Mouse (Mus musculus) lung, postnatal 0 days (tissue): ENCODE data around the gene Zfp618. TPM values are rescaled to one million over a fixed set of nuclear protein-coding genes. Genes with fewer than 3 reads are reported as not detected.

Experiments
- ATAC-seq: fragments of 200-750 bp; cut with Nextera tagmentation; 2 replicates; pipeline ENCODE4 v1.8.0; 2017; ENCODE audit warnings: moderate library complexity
- DNase-seq: peaks from one replicate; pipeline ENCODE4 v3.0.0-alpha.2; 2016; ENCODE audit warnings: low spot score
- H3K27ac ChIP-seq: fragments of 300-500 bp; sonication (generic); 2 replicates; pipeline ENCODE4 v1.5.1; 2014; ENCODE audit warnings: antibody characterized with exemption, mild to moderate bottlenecking, low read length, mixed read lengths
- H3K27me3 ChIP-seq: fragments of 300-500 bp; sonication (generic); replicated peaks from 2 replicates; pipeline ENCODE4 v1.6.1; 2014; ENCODE audit warnings: low read length, mixed read lengths; ENCODE audit not compliant: insufficient read depth
- H3K36me3 ChIP-seq: fragments of 300-500 bp; sonication (generic); 2 replicates; pipeline ENCODE4 v1.6.1; 2014; ENCODE audit warnings: low read length, mixed read lengths; ENCODE audit not compliant: insufficient read depth
- H3K4me1 ChIP-seq: fragments of 300-500 bp; sonication (generic); 2 replicates; pipeline ENCODE4 v1.6.1; 2014; ENCODE audit warnings: antibody characterized with exemption, low read depth, low read length, mixed read lengths; ENCODE audit not compliant: insufficient read depth
- H3K4me2 ChIP-seq: fragments of 300-500 bp; sonication (generic); replicated peaks from 2 replicates; pipeline ENCODE4 v1.6.1; 2014; ENCODE audit warnings: low read depth, mild to moderate bottlenecking, low read length, moderate library complexity, mixed read lengths
- H3K4me3 ChIP-seq: fragments of 300-500 bp; sonication (generic); 2 replicates; pipeline ENCODE4 v1.5.1; 2014; ENCODE audit warnings: low read depth, low read length
- H3K9ac ChIP-seq: fragments of 300-500 bp; sonication (generic); replicated peaks from 2 replicates; pipeline ENCODE4 v1.6.1; 2014; ENCODE audit warnings: low read depth, mild to moderate bottlenecking
- H3K9me3 ChIP-seq: fragments of 300-500 bp; sonication (generic); 2 replicates; pipeline ENCODE4 v1.6.1; 2016; ENCODE audit warnings: low read length, mixed read lengths
- CTCF ChIP-seq: IDR thresholded peaks from 2 replicates; pipeline ENCODE4 v1.5.1; 2016; ENCODE audit warnings: antibody characterized with exemption, mild to moderate bottlenecking
- EP300 ChIP-seq: IDR thresholded peaks from 2 replicates; pipeline ENCODE4 v1.6.1; 2016; ENCODE audit warnings: antibody characterized with exemption, mild to moderate bottlenecking, control low read depth
- WGBS: fragments of 180-500 bp; shearing (Covaris S2); extraction: QIAGEN DNeasy Blood & Tissue Kit; methylation state at CpG from one replicate; pipeline ENCODE4 v1.1.7; 2014; 5-methylcytosine and 5-hydroxymethylcytosine counted together
- polyA plus RNA-seq: library from polyadenylated mRNA; unstranded; fragments of >200 nt; fragmentation: Nextera tagmentation; extraction: Ambion mirVana; gene quantifications from 2 replicates; pipeline ENCODE4 v1.2.1, GENCODE M21; 2015

Zfp618 gene
- polyA plus RNA-seq, 1 experiment from 2014 or later = 7.9 TPM

- ATAC-seq = peak; percentile 40; the same call in 1 of the 2 replicates
- TF ChIP-seq EP300 = no peak
- no peak for TF ChIP-seq CTCF
These were observed 125.8 kb downstream of the Zfp618 start for GRCm38 (mm10) chr4:63091151-63091550.

GRCm38 (mm10) chr4:63097603-63098002 lies 132.2 kb downstream of the Zfp618 start:
- H3K36me3 ChIP-seq = no peaks in the 10 kb centered on the region
- no peak overlapping the region for H3K9ac ChIP-seq
- ATAC-seq (0 out of 2 replicates have a peak, but pooled peaks have one; percentile 26), DNase-seq (peak; percentile 17)
- H3K4me3 ChIP-seq = no peak overlapping the region
- no peak for TF ChIP-seq EP300
- no peak for TF ChIP-seq CTCF
- no peaks in the 10 kb centered on the region for H3K27me3 ChIP-seq
- H3K27ac ChIP-seq = no peak overlapping the region
- no peak overlapping the region for H3K4me2 ChIP-seq
- 58% methylated on average over 1 of the region's 1 CpGs for WGBS
- H3K4me1 ChIP-seq = no peaks in the 10 kb centered on the region
- no peaks in the 10 kb centered on the region for H3K9me3 ChIP-seq

More at GRCm38 (mm10) chr4:63091151-63091550, 125.8 kb downstream of the Zfp618 start:
- H3K9me3 ChIP-seq = no peaks in the 10 kb centered on the region
- no peak overlapping the region for H3K9ac ChIP-seq
- no peaks in the 10 kb centered on the region for H3K27me3 ChIP-seq
- no peak overlapping the region for H3K4me3 ChIP-seq
- H3K4me2 ChIP-seq = no peak overlapping the region
- no peak for DNase-seq
- no peaks in the 10 kb centered on the region for H3K36me3 ChIP-seq
- H3K4me1 ChIP-seq = no peaks in the 10 kb centered on the region
- no peak overlapping the region for H3K27ac ChIP-seq
- 55% methylated on average over 5 of the region's 5 CpGs for WGBS

- Histone ChIP-seq H3K9me3 (no peaks in the 10 kb centered on the region), H3K9ac (no peak overlapping the region), H3K4me2 (no peak overlapping the region), H3K27ac (no peak overlapping the region), H3K4me1 (no peaks in the 10 kb centered on the region), H3K36me3 (peaks cover 6% of the 10 kb centered on the region; the same call in 1 of the 2 replicates), H3K4me3 (no peak overlapping the region), H3K27me3 (no peaks in the 10 kb centered on the region)
- ATAC-seq (no peak), DNase-seq (no peak)
- 89% methylated on average over 11 of the region's 11 CpGs for WGBS
- TF ChIP-seq EP300 = no peak
- TF ChIP-seq CTCF = no peak
These were observed 135.1 kb downstream of the Zfp618 start for GRCm38 (mm10) chr4:63100478-63100877.

- Histone ChIP-seq H3K9ac (no peak overlapping the region), H3K27me3 (no peaks in the 10 kb centered on the region), H3K4me2 (no peak overlapping the region), H3K4me3 (no peak overlapping the region), H3K4me1 (no peaks in the 10 kb centered on the region), H3K36me3 (peaks cover 6% of the 10 kb centered on the region; the same call in 1 of the 2 replicates), H3K9me3 (no peaks in the 10 kb centered on the region), H3K27ac (no peak overlapping the region)
- WGBS = 91% methylated on average over 4 of the region's 4 CpGs
- DNase-seq (no peak), ATAC-seq (no peak)
- TF ChIP-seq CTCF = no peak
- TF ChIP-seq EP300 = no peak
These were observed 136.7 kb downstream of the Zfp618 start for GRCm38 (mm10) chr4:63102025-63102424.

GRCm38 (mm10) chr4:63105651-63106050 lies 140.3 kb downstream of the Zfp618 start:
- Histone ChIP-seq H3K4me2 (no peak overlapping the region), H3K27ac (no peak overlapping the region), H3K4me3 (no peak overlapping the region), H3K27me3 (no peaks in the 10 kb centered on the region), H3K4me1 (no peaks in the 10 kb centered on the region), H3K36me3 (peaks cover 6% of the 10 kb centered on the region; the same call in 1 of the 2 replicates), H3K9ac (no peak overlapping the region), H3K9me3 (no peaks in the 10 kb centered on the region)
- DNase-seq (no peak), ATAC-seq (no peak)
- TF ChIP-seq EP300 = no peak
- no peak for TF ChIP-seq CTCF
- WGBS = 92% methylated on average over 8 of the region's 8 CpGs

- Histone ChIP-seq H3K4me3 (no peak overlapping the region), H3K27me3 (no peaks in the 10 kb centered on the region), H3K27ac (no peak overlapping the region), H3K9ac (no peak overlapping the region), H3K4me1 (no peaks in the 10 kb centered on the region), H3K9me3 (no peaks in the 10 kb centered on the region), H3K4me2 (no peak overlapping the region), H3K36me3 (peaks cover 6% of the 10 kb centered on the region; the same call in 1 of the 2 replicates)
- DNase-seq (peak; percentile 91), ATAC-seq (peak; percentile 85)
- 87% methylated on average over 5 of the region's 5 CpGs for WGBS
- no peak for TF ChIP-seq EP300
- TF ChIP-seq CTCF = peak; percentile 99
These were observed 153.5 kb downstream of the Zfp618 start for GRCm38 (mm10) chr4:63118639-63119437.
